Mouse (Mus musculus) adrenal gland, adult 18-20 months (tissue): ENCODE results near the gene Dhrs11. TPM values are rescaled to one million over a fixed set of nuclear protein-coding genes. Genes with fewer than 3 reads are reported as not detected.

ENCODE experiments used
- total RNA-seq, 2 experiments: library from RNA; stranded (reverse); gene quantifications; 1 replicate in 1 of 2; 2 replicates in 1 of 2; pipeline ENCODE4 v1.2.3; 2021

Gene Dhrs11
- total RNA-seq, 2 experiments from 2014 or later: 41.5 to 53.6 TPM

Other genes with a start within 250 kb of the Dhrs11 start
- 10 to 100 TPM; 14.2 to 22.6 TPM for gene Mrm1, start 9.5 kb downstream of the Dhrs11 start, total RNA-seq
- gene Ggnbp2, start 41.8 kb upstream of the Dhrs11 start, total RNA-seq: 10 to 100 TPM; 75.4 to 83.9 TPM
- 10 to 100 TPM in 1 of 2 experiments, 1 to 10 TPM in 1; 9.4 to 11.6 TPM for gene Myo19, start 51.2 kb upstream of the Dhrs11 start, total RNA-seq
- gene Pigw, start 51.3 kb upstream of the Dhrs11 start, total RNA-seq: 1 to 10 TPM; 7.7 to 7.9 TPM
- 1 to 10 TPM; 8.8 to 9.9 TPM for gene Znhit3, start 87.4 kb upstream of the Dhrs11 start, total RNA-seq
- 1 to 10 TPM; 3.5 to 4.9 TPM for gene Car4, start 128.8 kb upstream of the Dhrs11 start, total RNA-seq